Mouse (Mus musculus): ENCODE data around the gene Slc35f4.

Slc35f4 gene

DNA sequence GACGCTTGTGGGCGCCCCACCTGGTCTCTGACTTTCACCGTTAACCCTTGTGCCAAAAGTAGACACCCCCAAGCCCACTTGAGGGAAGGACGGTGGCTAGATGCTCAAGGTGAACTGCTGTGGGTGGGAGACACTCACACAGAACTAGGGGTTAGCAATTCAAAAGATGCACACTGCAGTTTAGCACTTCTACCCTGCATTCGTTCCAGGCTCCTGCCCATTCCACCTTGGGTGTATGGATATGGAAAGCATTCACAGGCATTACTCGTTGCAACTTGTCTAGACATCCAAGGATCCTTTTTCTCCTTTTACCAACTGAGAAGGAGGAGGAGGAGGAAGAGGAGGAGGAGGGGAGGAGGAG is at the start of gene Slc35f4:
Gene Slc35f4 (minus strand): TSS at position 116 of the 361 bp plus-strand sequence.
- no peak for DNase-seq

DNA sequence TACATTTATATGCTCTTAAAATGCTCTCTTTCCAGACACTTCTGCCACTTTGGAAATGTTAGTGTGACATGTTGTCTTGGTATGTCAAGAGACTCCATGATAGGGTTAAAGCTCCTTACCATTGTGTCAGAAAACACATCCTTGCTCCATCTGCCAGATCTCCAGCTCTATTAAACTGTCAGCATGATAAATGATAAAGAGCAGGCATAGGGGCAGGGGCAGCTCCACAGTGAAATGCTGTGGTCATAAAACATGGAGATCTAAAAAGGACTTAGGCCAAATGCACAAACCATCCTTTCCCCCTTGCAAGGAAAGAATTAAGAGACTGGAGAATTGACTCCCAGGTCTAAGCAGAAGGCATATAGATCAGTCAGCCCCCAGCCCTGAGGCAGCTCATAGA is 42.5 kb upstream of the Slc35f4 start:
- DNase-seq, result no peak

DNA sequence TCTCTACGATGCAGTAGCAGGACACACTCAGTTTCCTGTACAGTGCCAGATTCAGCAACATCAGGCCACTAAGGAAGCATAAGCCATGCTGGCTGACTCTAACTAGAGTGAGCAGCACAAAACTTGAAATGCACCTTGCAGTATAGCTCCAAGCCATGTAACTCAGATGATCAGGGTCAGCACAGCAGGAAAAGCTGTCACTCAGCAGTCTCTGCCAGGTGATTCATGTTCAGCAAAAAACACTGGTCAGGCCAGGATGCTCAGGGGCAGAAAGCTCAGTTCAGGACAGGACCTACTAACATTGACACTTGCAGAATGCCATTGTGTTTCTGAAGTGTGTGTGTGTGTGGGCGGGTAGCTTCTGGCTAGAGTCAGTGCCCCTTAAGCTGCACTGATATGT is 34.9 kb upstream of the Slc35f4 start:
- DNase-seq, result peak; percentile 7 to 48

GRCm38 (mm10) chr14:49540104-49540503 is 14.3 kb upstream of the Slc35f4 start:
- DNase-seq, result peak; percentile 63 to 66

- peak; percentile 54 to 63 for DNase-seq
Measured at GRCm38 (mm10) chr14:49525176-49525930, 493 bp downstream of the Slc35f4 start.

- DNase-seq, result peak in 1 of 2 experiments; percentile 3
Measured at GRCm38 (mm10) chr14:49524665-49525064, 1.2 kb downstream of the Slc35f4 start.

DNA sequence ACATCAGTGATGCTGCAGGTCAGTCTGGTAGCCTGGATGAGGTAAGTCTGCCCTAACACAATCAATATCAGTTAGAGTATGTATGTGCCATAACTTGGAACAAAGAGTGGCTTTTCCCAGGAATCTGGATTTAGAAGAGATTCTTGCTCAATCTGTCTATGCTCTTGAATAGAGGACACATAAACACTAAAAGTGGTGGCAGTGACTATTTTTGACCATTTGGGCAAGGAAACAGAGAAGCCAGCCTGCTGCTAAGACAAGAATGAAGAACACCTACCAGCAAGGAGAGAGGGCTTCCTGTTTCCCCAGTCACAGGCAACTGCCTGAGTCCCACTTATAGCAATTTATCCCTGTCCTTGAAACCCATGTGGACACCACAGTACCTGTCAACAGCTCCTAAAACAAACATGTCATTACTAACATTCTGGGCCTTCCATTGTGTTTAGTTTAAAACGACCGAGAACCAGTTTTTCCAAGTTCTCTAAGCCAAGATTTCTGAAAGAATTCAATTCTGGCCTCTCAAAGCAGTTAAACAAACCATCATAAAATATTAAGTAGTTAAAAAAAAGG is 10.7 kb downstream of the Slc35f4 start:
- no peak for DNase-seq

DNA sequence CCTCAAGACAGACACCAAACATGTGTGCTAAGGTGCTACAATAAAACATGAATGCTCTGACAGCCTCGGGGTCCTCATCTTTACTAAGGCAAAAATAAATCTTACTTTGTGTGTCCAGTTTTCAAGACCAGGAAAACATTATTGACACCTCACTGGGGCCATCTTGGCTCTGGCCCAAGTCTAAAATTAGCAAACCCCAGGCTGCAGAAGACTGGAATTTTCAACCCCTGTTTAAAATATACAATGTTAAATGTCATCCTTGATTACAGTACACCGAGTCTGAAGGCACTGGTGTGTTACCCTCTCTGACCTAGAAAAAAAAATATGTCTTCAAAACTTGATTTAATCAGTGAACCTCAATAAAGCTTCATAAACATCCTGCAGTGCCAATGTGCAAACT is 11.7 kb downstream of the Slc35f4 start:
- DNase-seq, result peak; percentile 10 to 20

- DNase-seq, result no peak
Measured at GRCm38 (mm10) chr14:49495192-49495591, 30.7 kb downstream of the Slc35f4 start.

- DNase-seq, result peak; percentile 70 to 87
Measured at GRCm38 (mm10) chr14:49493793-49494192, 32.1 kb downstream of the Slc35f4 start.

DNA sequence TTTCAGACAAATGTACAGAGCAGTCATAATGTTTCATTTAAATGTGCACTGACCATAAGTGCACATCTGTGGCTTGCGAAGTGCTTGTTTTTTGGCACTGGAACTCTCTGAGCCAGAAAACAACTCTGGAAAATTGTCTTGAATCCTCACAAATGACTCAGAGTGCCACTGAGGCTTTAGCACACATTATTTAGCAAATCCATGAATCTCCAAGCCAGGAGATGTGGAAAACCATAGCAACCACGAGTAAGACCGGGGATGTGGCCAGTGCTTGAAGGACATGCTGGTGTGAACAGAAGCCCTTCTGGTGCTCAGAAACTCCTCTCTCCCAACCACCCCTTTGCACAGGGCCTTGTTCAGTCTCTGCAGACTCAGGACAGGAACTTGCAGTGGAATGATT is 33.3 kb downstream of the Slc35f4 start:
- no peak for DNase-seq

DNA sequence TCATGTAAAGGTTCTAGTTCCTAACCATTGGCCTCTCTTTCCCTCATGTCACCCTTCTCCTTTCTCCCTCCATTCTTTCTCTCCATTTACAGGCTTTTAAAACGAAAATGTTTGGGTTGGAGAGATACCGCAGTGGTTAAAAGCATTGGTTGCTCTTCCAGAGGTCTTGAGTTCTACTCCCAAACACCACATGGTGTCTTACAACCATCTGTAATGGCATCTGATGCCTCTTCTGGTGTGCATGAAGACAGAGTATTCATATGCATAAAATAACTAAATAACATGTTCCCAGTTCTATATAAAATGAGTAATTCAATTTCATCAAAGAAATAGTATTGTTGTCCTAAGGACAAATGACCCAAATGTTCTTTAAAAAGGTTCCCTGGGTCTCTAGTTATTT is 49.2 kb downstream of the Slc35f4 start:
- DNase-seq, result no peak

DNA sequence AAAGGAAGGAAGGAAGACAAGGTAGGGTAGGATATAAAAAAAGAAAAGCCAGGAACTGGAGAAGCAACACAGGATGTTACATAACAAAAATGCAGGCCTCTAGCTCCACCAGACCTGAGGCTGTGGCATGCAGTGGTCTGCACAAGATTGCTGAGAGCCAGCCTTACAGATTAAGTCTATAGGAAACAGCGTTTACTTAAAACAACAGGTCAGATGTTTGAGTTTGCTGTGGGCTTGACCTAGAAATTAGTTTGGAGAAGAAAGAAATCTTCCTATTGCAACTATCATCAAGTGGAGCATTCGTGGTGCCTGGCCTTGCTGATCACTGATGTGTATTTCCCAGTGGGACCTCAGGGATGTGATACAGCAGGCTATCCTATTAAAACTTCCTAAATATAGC is 64.1 kb downstream of the Slc35f4 start:
- no peak for DNase-seq

DNA sequence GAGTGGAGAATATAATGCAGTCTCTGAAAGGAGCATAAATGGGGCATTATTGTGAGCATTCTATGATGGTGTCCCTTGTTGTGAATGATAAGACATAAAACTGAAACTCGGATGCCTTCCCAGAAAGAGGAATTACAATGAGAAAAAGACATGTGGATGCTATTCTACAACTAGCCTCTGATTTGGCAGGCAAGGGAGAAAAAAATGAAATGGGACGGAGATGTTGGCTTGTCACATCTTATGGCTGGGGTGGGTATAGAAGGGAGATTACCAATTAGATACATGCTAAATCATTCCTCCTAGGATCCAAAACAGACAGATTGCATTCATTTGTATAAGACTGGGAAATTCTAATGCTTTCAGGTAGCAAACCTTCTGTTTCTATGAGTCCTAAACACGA is 65.0 kb downstream of the Slc35f4 start:
- no peak for DNase-seq

GRCm38 (mm10) chr14:49454283-49454914 is 71.4 kb downstream of the Slc35f4 start:
- no peak for DNase-seq

DNA sequence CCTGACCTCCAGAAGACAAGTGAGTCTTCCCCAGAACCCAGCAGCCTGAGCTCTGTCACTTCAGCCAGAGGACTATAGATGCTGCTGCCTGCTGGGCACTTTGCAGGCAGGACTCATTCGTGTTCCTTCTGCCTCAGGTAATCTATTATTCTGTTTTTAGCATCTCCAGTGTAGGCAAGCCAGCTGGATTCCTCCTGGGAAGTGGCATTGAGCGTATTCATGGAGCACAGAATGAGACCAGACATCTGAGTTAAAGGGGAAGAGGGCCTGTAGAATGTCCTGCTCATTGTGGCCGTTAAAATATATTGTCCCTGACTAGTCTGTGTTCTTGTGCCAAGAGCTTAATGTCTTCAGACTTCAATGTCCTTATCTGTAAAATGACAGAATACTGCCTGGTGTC is 72.1 kb downstream of the Slc35f4 start:
- no peak for DNase-seq

GRCm38 (mm10) chr14:49447669-49448068 is 78.2 kb downstream of the Slc35f4 start:
- DNase-seq, result no peak

GRCm38 (mm10) chr14:49446461-49446860 is 79.4 kb downstream of the Slc35f4 start:
- DNase-seq, result no peak

DNA sequence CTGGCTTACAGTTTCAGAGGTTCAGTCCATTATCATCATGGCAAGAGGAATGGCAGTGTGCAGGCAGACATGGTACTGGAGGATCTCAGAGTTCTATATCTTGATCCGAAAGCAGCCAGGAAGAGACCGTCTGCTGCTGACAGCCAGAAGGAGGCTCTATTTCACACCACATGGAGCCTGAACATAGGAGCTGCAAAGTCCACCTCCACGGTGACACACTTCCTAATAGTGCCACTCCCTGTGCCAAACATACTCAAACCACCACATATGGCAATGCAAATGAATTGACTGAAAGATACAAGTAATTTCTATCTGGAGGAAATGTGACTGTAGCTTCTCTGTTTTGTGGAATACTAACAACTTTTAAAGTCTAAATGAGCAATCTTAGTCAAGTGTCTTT is 89.0 kb downstream of the Slc35f4 start:
- no peak for DNase-seq

DNA sequence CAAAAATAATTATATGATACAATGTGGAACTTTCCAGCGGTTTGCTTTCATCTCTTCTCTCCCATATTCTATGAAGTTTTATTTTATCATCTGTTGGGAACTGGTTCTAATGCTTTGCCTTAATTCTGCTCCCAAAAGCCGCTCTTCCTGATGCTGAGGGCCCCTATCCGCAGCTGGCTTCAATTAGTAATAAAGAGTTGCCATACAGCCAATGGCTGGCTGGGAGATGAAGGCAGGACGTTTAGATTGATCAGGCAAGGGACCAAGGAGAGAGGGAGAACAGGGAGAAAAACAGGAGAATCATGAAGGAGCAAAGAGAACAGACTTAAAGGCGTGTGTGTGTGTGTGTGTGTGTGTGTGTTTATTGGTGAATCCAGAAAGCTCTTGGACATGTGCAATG is 94.0 kb downstream of the Slc35f4 start:
- no peak for DNase-seq

DNA sequence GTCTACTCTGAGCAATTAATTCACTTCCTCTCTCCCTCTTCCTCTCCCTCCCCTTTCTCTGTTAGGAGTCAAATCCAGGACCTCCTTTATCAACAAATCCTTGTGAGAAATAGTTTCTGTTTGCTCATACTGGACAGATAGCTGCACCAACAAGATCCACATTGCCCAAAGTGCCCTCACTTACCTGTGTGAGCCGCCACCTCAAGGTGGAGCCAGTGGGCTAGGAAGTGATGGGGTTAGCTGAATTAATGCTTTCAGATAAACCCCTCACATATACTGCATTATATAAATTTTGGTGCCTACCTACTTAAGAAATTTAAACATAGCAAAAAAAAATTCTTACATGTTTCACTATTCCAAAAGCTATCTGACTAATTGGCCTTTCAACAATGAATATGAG is 133.4 kb downstream of the Slc35f4 start:
- peak; percentile 38 to 45 for DNase-seq

DNA sequence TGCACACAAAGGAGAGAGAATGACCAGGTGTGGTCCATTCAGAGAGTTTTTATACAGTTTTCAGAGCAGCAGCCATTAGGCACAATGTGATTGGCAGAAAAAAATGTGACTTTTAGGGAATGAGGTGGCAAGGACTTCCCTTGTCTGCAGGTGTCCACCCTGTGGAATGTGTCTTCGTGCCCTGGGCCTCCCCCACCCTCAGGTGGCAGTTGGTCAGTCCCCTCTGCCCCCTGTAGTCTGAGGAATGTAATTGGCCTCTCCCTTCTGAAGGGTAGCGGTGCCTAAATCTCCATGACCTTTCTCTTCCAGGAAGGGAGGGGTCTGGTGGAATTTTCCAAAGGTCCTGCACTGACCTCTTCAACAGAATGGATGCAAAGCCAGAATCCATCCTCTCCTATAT is 163.7 kb downstream of the Slc35f4 start:
- DNase-seq, result no peak

DNA sequence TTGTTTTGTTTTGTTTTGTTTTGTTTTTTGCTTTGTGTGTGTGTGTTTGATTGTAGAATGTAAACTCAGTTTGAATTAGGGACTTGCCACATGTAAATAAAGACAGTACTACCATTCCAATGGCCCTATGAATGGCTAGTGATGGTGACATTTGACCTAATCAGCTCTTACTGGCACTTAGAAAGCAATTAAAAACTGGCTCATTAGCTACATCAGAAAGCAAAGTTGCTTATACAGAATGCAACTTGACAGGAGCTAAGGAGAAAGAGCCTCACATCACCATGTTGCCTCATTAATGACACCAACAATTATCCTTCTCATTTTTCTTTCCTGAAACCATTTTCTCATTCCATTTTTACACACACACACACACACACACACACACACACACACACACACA is 170.3 kb downstream of the Slc35f4 start:
- no peak for DNase-seq

DNA sequence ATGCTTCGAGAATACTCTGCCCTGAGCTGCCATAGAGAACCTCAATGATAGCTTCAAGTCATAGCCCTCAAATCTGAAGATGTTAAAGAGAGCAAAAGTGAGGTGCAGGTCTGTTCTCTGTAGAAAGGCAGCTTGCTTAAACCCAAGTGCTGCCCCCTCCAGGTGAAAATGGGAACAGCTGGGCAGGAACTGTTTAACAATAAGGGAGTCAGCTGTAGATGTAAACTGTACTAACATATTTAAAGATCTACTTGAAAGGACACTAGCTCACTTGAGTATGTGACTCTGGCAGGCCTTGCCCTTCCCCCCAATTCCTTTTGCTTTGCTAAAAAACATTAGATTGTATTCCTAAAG is 177.0 kb downstream of the Slc35f4 start:
- peak; percentile 72 to 82 for DNase-seq

Data from cerebellum, postnatal 14 days (tissue).